Mouse (Mus musculus) yolk sac, embryonic 10.5 days (tissue): ENCODE data around the gene Caskin2.
"Not testable (repeated sequence)": the region's sequence is repeated elsewhere in the genome, so short reads cannot be mapped to it uniquely, and the experiment has no call there.

Experiments used
- DNase-seq: peaks from one replicate; pipeline ENCODE4 v3.0.0-alpha.2; 2017; ENCODE audit warnings: low spot score

The Caskin2 gene

GRCm38 (mm10) chr11:115813507-115814296, at the start of gene Caskin2:
Gene Caskin2 (minus strand): TSS chr11:115813639.
- DNase-seq: peak; percentile 100

- peak; percentile 78 for DNase-seq
Observed at GRCm38 (mm10) chr11:115859143-115859945, 45.9 kb upstream of the Caskin2 start.

- DNase-seq: no peak
Observed at GRCm38 (mm10) chr11:115858354-115858753, 44.9 kb upstream of the Caskin2 start, which contains the start of gene Myo15b. Gene Myo15b (plus strand): TSS chr11:115858406.

GRCm38 (mm10) chr11:115857936-115858335, 44.5 kb upstream of the Caskin2 start:
- DNase-seq: no peak

GRCm38 (mm10) chr11:115857146-115857545, 43.7 kb upstream of the Caskin2 start:
- not testable (repeated sequence) for DNase-seq

GRCm38 (mm10) chr11:115854674-115855073, 41.2 kb upstream of the Caskin2 start:
- no peak for DNase-seq

- no peak for DNase-seq
Observed at GRCm38 (mm10) chr11:115845819-115846218, 32.4 kb upstream of the Caskin2 start.

GRCm38 (mm10) chr11:115844240-115844639, 30.8 kb upstream of the Caskin2 start:
- no peak for DNase-seq

GRCm38 (mm10) chr11:115843891-115844239, 30.4 kb upstream of the Caskin2 start:
- DNase-seq: no peak

- no peak for DNase-seq
Observed at GRCm38 (mm10) chr11:115843141-115843890, 29.9 kb upstream of the Caskin2 start.

- peak; percentile 91 for DNase-seq
Observed at GRCm38 (mm10) chr11:115841961-115842550, 28.6 kb upstream of the Caskin2 start.

GRCm38 (mm10) chr11:115841044-115841443, 27.6 kb upstream of the Caskin2 start:
- no peak for DNase-seq

- DNase-seq: no peak
Observed at GRCm38 (mm10) chr11:115839732-115840131, 26.3 kb upstream of the Caskin2 start.

GRCm38 (mm10) chr11:115838895-115839311, 25.5 kb upstream of the Caskin2 start:
- peak; percentile 47 for DNase-seq

- DNase-seq: no peak
Observed at GRCm38 (mm10) chr11:115837606-115838345, 24.3 kb upstream of the Caskin2 start.

GRCm38 (mm10) chr11:115836656-115837395, 23.4 kb upstream of the Caskin2 start:
- DNase-seq: no peak

- DNase-seq: no peak
Observed at GRCm38 (mm10) chr11:115834033-115834432, 20.6 kb upstream of the Caskin2 start.

- DNase-seq: peak; percentile 76
Observed at GRCm38 (mm10) chr11:115833021-115833513, 19.6 kb upstream of the Caskin2 start.

GRCm38 (mm10) chr11:115832523-115832922, 19.1 kb upstream of the Caskin2 start:
- peak; percentile 92 for DNase-seq

- peak; percentile 65 for DNase-seq
Observed at GRCm38 (mm10) chr11:115832064-115832463, 18.6 kb upstream of the Caskin2 start.
